Mouse (Mus musculus) liver, embryonic 14.5 days (tissue): Measurements from ENCODE around the gene Per3.

Experiments
- CTCF ChIP-seq: IDR thresholded peaks from 2 replicates; pipeline ENCODE4 v1.5.1; 2016; ENCODE audit warnings: antibody characterized with exemption, low read depth, control low read depth
- EP300 ChIP-seq: IDR thresholded peaks from 2 replicates; pipeline ENCODE4 v1.6.1; 2016; ENCODE audit warnings: antibody characterized with exemption, low read depth

DNA sequence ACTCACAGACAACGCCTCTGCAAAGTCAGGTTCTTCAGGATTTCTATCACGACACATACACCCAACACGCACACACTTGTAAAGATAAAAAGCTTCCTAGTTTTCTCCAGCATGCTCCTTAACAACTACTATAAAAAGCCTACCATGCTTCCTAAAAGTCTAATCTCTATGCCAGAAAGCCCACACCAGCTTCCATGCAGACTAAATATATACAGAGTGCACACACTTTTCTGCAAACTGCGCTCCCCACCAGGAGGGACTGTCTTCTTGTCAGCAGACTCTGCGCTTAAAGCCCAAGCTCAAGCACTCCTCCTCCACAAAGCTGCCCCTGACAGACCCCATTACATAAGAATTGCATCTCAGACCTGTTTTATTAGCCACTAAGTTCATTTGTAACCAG lies 3.0 kb downstream of the Per3 start:
- TF ChIP-seq CTCF, result no peak
- no peak for TF ChIP-seq EP300
